Mouse (Mus musculus): Measurements from ENCODE around the gene Tcaf3. TPM values are rescaled to one million over a fixed set of nuclear protein-coding genes. Genes with fewer than 3 reads are reported as not detected.

Tcaf3 gene
- total RNA-seq, 2 experiments from 2014 or later: not detected

GRCm38 (mm10) chr6:42544846-42545245 lies 52.6 kb downstream of the Tcaf3 start:
- no peak for DNase-seq (ENCODE audit: low spot score in 2 of 2)

DNA sequence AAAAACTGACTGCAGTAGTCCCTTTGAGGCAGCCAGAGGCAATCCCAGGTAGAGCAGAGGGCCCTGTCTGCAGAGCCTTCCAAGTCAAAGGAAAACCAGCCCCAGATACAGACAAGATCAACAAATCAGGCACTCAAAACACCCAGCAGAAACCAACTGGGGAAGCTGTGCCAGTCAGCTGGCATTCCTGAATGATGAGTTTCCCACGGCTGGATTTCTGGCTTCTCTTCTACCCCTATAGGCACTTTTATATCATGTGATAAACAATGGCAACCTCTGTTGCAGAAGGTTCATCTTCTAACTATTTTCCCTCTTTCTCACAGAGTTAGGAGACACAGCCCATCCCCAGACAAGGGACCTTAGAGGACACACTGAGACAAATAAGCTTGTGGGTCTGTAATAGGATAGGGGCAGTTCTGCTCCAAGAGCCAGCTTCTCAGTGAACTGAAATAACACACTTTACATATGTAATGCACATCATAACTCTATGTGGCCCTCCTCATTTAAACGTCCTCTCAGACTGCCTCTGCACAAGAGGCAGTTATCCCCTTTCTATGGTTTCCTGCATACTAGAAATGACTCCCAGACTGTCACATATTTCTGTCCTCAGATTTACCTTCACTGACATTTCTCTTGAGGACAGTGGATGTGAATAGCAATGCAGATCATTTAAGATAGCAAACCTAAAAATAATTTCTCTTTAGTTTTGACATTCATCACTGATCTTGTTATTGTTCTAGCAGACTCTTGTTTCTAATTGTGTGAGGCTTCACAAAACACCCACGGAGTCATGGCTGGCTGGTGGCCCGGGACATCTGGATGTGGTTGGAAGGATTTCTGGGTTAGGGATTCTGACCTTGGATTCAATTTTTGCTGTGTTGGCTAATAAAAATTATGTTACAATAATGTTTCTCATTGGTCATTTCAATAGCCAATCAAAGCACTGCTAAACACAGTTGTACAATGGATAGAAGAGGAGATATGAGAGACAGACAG lies 55.2 kb downstream of the Tcaf3 start:
- peak in 1 of 2 experiments; percentile 6 for DNase-seq (ENCODE audit: low spot score in 2 of 2)

DNA sequence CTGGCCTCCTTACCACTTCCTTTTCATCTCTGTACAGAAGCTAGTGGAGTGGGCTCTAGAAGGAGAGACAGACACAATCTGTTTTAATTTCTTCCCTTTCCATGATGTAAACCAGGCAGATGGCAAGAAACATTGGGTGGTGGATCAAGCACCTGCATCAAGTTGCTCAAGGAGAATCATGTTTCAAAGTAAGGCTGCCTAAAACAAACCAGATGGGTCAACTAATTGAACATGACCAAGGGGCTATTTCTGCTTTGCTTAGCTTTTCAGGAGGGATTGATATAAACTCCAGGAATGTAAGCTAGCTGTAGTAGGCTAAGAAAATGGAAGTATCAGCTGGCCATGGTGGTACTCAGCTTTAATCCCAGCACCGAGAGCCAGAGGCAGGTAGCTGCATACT lies 56.8 kb downstream of the Tcaf3 start:
- DNase-seq (ENCODE audit: low spot score in 2 of 2): no peak

DNA sequence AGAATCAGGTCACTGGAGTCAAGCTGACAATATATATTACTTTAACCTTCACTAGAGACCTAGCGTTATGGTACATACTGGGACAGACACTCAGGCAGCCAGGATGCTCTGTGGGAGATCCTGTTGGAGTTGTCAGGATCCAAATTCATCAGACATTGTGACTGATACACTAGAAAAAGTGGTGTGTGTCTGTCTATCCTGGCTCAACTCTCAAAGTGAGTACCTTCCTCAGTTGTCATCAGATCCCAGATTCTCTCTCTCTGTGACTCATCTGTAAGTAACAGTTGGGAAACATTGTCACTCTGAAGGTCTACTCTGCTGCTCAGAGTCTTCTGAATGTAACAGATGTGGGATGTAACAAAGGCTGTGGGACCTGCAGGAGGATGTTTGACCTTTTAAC lies 57.8 kb downstream of the Tcaf3 start:
- DNase-seq (ENCODE audit: low spot score in 2 of 2): no peak

Other genes with a start within 250 kb of the Tcaf3 start
- gene Zyx, start 248.1 kb downstream of the Tcaf3 start, total RNA-seq (2021): 10 to 100 TPM; 48.9 to 51.2 TPM
- under 1 TPM in 1 of 2 experiments, not detected in 1; 0.23 TPM for gene Epha1, start 224.4 kb downstream of the Tcaf3 start, total RNA-seq (2021)
- gene Tas2r143, start 197.5 kb downstream of the Tcaf3 start, total RNA-seq (2021): not detected
- not detected for gene Tas2r135, start 192.3 kb downstream of the Tcaf3 start, total RNA-seq (2021)
- gene Tas2r126, start 163.2 kb downstream of the Tcaf3 start, total RNA-seq (2021): not detected
- gene Olfr458, start 132.5 kb downstream of the Tcaf3 start, total RNA-seq (2021): not detected
- gene Olfr457, start 121.4 kb downstream of the Tcaf3 start, total RNA-seq (2021): not detected
- not detected for gene Olfr456, start 110.5 kb downstream of the Tcaf3 start, total RNA-seq (2021)
- gene Olfr455, start 50.1 kb downstream of the Tcaf3 start, total RNA-seq (2021): not detected
- 1 to 10 TPM in 1 of 2 experiments, under 1 TPM in 1; 0.91 to 1.6 TPM for gene Tcaf2, start 47.6 kb upstream of the Tcaf3 start, total RNA-seq (2021)
- gene Tcaf1, start 112.4 kb upstream of the Tcaf3 start, total RNA-seq (2021): 100 to 1,000 TPM; 234 TPM
- not detected for gene Olfr453, start 141.7 kb upstream of the Tcaf3 start, total RNA-seq (2021)
- not detected for gene Olfr38, start 158.7 kb upstream of the Tcaf3 start, total RNA-seq (2021)
- not detected for gene Olfr452, start 187.4 kb upstream of the Tcaf3 start, total RNA-seq (2021)
- gene Olfr450, start 214.2 kb upstream of the Tcaf3 start, total RNA-seq (2021): not detected
- not detected for gene Olfr449, start 236.7 kb upstream of the Tcaf3 start, total RNA-seq (2021)